Mouse (Mus musculus) hindbrain, embryonic 11.5 days (tissue): ENCODE measurements around the gene 2410137M14Rik. TPM values are rescaled to one million over a fixed set of nuclear protein-coding genes. Genes with fewer than 3 reads are reported as not detected.

ENCODE experiments used
- ATAC-seq: fragments of 200-750 bp; cut with Nextera tagmentation; 2 replicates; pipeline ENCODE4 v1.8.0; 2017; ENCODE audit warnings: mild to moderate bottlenecking, moderate TSS enrichment, moderate library complexity; ENCODE audit not compliant: low FRiP score
- DNase-seq: peaks from one replicate; pipeline ENCODE4 v3.0.0-alpha.2; 2015; ENCODE audit warnings: low spot score
- H3K27ac ChIP-seq: fragments of 300-500 bp; sonication (generic); 2 replicates; pipeline ENCODE4 v1.5.1; 2014; ENCODE audit warnings: mild to moderate bottlenecking, low read depth, low read length
- H3K27me3 ChIP-seq: fragments of 300-500 bp; sonication (generic); 2 replicates; pipeline ENCODE4 v1.6.1; 2014; ENCODE audit warnings: mild to moderate bottlenecking, low read length, moderate library complexity, mixed read lengths; ENCODE audit not compliant: control insufficient read depth, insufficient read depth
- H3K36me3 ChIP-seq: fragments of 300-500 bp; sonication (generic); 2 replicates; pipeline ENCODE4 v1.6.1; 2014; ENCODE audit warnings: mild to moderate bottlenecking, low read length, moderate library complexity, mixed read lengths; ENCODE audit not compliant: control insufficient read depth, insufficient read depth
- H3K4me1 ChIP-seq: fragments of 300-500 bp; sonication (generic); replicated peaks from 2 replicates; pipeline ENCODE4 v1.6.1; 2014; ENCODE audit warnings: low read length, mixed read lengths; ENCODE audit not compliant: control insufficient read depth, insufficient read depth
- H3K4me2 ChIP-seq: fragments of 300-500 bp; sonication (generic); replicated peaks from 2 replicates; pipeline ENCODE4 v1.6.1; 2014; ENCODE audit warnings: mild to moderate bottlenecking, low read depth, low read length
- H3K4me3 ChIP-seq: fragments of 300-500 bp; sonication (generic); 2 replicates; pipeline ENCODE4 v1.5.1; 2014; ENCODE audit warnings: low read depth, low read length
- H3K9ac ChIP-seq: fragments of 300-500 bp; sonication (generic); 2 replicates; pipeline ENCODE4 v1.6.1; 2014; ENCODE audit warnings: low read depth, low read length
- H3K9me3 ChIP-seq: fragments of 300-500 bp; sonication (generic); 2 replicates; pipeline ENCODE4 v1.6.1; 2016; ENCODE audit warnings: low read length; ENCODE audit not compliant: control insufficient read depth
- WGBS: fragments of 180-500 bp; shearing (Covaris S2); extraction: QIAGEN DNeasy Blood & Tissue Kit; methylation state at CpG from one replicate; pipeline ENCODE4 v1.1.7; 2014; 5-methylcytosine and 5-hydroxymethylcytosine counted together
- polyA plus RNA-seq: library from polyadenylated mRNA; unstranded; fragments of >200 nt; fragmentation: Nextera tagmentation; extraction: Ambion mirVana; gene quantifications from 2 replicates; pipeline ENCODE4 v1.2.1, GENCODE M21; 2014

The 2410137M14Rik gene
- polyA plus RNA-seq, 1 experiment from 2014 or later, result not detected

GRCm38 (mm10) chr17:36931130-36931529, 49.9 kb downstream of the 2410137M14Rik start:
- WGBS, result 85% methylated on average over 4 of the region's 4 CpGs
- no peak for ATAC-seq
- DNase-seq, result no peak

DNA sequence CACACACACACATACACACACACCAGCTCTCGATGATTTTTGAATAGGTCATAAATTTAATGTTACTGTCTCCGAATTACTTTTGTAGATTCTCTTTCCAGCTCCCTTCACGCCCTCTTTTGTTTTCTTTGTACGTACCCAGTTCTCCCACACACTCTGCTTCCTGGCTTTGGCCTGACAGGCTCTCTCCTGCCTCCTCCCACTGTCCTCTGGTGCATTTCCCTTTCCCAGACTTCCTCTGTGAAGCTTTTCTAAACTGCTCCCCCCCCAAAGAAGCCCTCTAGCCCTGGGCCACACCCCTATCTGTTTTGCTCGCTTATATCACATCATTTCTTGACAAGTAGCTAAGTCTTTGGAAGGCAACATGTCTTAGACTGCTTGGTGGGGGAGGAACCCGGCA, 50.8 kb downstream of the 2410137M14Rik start:
- 77% methylated on average over 6 of the region's 6 CpGs for WGBS
- no peak for DNase-seq

More at GRCm38 (mm10) chr17:36931130-36931529, 49.9 kb downstream of the 2410137M14Rik start:
- Histone ChIP-seq H3K36me3 (no peaks in the 10 kb centered on the region), H3K4me3 (no peak overlapping the region), H3K9me3 (no peaks in the 10 kb centered on the region), H3K9ac (no peak overlapping the region), H3K27me3 (no peaks in the 10 kb centered on the region), H3K4me1 (no peaks in the 10 kb centered on the region), H3K4me2 (no peak overlapping the region), H3K27ac (no peak overlapping the region)

GRCm38 (mm10) chr17:36929236-36929932, 51.7 kb downstream of the 2410137M14Rik start:
- Histone ChIP-seq H3K27me3 (no peaks in the 10 kb centered on the region), H3K4me2 (no peak overlapping the region), H3K27ac (no peak overlapping the region), H3K36me3 (no peaks in the 10 kb centered on the region), H3K4me1 (no peaks in the 10 kb centered on the region), H3K4me3 (no peak overlapping the region), H3K9me3 (no peaks in the 10 kb centered on the region), H3K9ac (no peak overlapping the region)
- 79% methylated on average over 12 of the region's 12 CpGs for WGBS
- DNase-seq, result no peak
- ATAC-seq, result no peak

More for the DNA sequence above, 50.8 kb downstream of the 2410137M14Rik start:
- H3K27me3 ChIP-seq, result no peaks in the 10 kb centered on the region
- no peaks in the 10 kb centered on the region for H3K36me3 ChIP-seq
- no peak overlapping the region for H3K9ac ChIP-seq
- no peaks in the 10 kb centered on the region for H3K9me3 ChIP-seq
- no peak for ATAC-seq
- no peak overlapping the region for H3K27ac ChIP-seq
- no peaks in the 10 kb centered on the region for H3K4me1 ChIP-seq
- no peak overlapping the region for H3K4me3 ChIP-seq
- no peak overlapping the region for H3K4me2 ChIP-seq

Other genes starting within 250 kb of the 2410137M14Rik start
- gene H2-M10.5, start 208.3 kb downstream of the 2410137M14Rik start, polyA plus RNA-seq, result not detected in 2 replicates
- gene H2-M10.6, start 169.1 kb downstream of the 2410137M14Rik start, polyA plus RNA-seq, result not detected in 2 replicates
- gene Trim26, start 144.1 kb downstream of the 2410137M14Rik start, polyA plus RNA-seq, result 34.9 and 35.2 TPM in 2 replicates
- 0.48 and 0.70 TPM in 2 replicates for gene Trim15, start 114.0 kb downstream of the 2410137M14Rik start, polyA plus RNA-seq
- gene Trim10, start 111.7 kb downstream of the 2410137M14Rik start, polyA plus RNA-seq, result 6.6 and 6.7 TPM in 2 replicates
- not detected in 2 replicates for gene Trim40, start 91.1 kb downstream of the 2410137M14Rik start, polyA plus RNA-seq
- not detected in 2 replicates for gene Trim31, start 83.1 kb downstream of the 2410137M14Rik start, polyA plus RNA-seq
- gene Rnf39, start 38.3 kb downstream of the 2410137M14Rik start, polyA plus RNA-seq, result 0.34 and 1.4 TPM in 2 replicates
- 161 and 165 TPM in 2 replicates for gene Ppp1r11, start 29.5 kb downstream of the 2410137M14Rik start, polyA plus RNA-seq
- gene Znrd1, start 22.7 kb downstream of the 2410137M14Rik start, polyA plus RNA-seq, result 82.8 and 86.9 TPM in 2 replicates
- gene Znrd1as, start 22.6 kb downstream of the 2410137M14Rik start, polyA plus RNA-seq, result 9.6 and 9.8 TPM in 2 replicates
- 0.86 and 1.1 TPM in 2 replicates for gene H2-M5, start 8.3 kb upstream of the 2410137M14Rik start, polyA plus RNA-seq
- 137 and 153 TPM in 2 replicates for gene Zfp57, start 19.9 kb upstream of the 2410137M14Rik start, polyA plus RNA-seq
- gene Mog, start 42.2 kb upstream of the 2410137M14Rik start, polyA plus RNA-seq, result 0.39 and 0.61 TPM in 2 replicates
- 16.8 and 24.8 TPM in 2 replicates for gene Gabbr1, start 64.7 kb upstream of the 2410137M14Rik start, polyA plus RNA-seq
- gene Olfr90, start 107.3 kb upstream of the 2410137M14Rik start, polyA plus RNA-seq, result 0.06 TPM in 1 of 2 replicates, not detected in the other
- gene Olfr91, start 117.0 kb upstream of the 2410137M14Rik start, polyA plus RNA-seq, result 0.08 TPM in 1 of 2 replicates, not detected in the other
- not detected in 2 replicates for gene Olfr92, start 138.9 kb upstream of the 2410137M14Rik start, polyA plus RNA-seq
- not detected in 2 replicates for gene Olfr93, start 180.3 kb upstream of the 2410137M14Rik start, polyA plus RNA-seq
- gene Ubd, start 212.7 kb upstream of the 2410137M14Rik start, polyA plus RNA-seq, result not detected in 2 replicates
- not detected in 2 replicates for gene Olfr94, start 219.8 kb upstream of the 2410137M14Rik start, polyA plus RNA-seq
- gene Olfr95, start 231.9 kb upstream of the 2410137M14Rik start, polyA plus RNA-seq, result not detected in 2 replicates
- not detected in 2 replicates for gene Olfr96, start 238.9 kb upstream of the 2410137M14Rik start, polyA plus RNA-seq